Mouse (Mus musculus) embryo, embryonic 11 days (tissue): ENCODE data around the gene Sema3g.

Source experiments
- DNase-seq: peaks from one replicate; pipeline ENCODE4 v3.0.0-alpha.2; 2015

Sema3g gene

DNA sequence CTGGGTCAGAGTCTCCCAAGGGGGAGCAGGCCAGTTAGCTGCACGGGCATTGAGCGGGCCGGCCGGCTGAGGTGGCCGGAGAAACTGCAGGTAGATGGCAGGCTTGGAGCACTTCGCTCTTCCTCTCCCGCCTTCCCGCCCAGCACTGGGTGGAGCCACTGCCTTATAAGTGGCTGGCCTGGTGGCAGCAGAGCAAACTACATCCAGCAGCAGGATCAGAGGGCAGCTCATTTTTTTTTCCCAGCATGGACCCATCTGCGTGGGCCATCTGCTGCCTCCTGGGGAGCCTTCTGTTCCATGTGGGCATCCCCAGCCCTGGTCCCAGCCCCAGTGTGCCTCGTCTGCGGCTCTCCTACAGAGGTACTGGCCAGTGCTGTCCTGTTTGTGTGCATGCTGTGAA is at the start of gene Sema3g:
Gene Sema3g, plus strand, starts transcription at position 195 of the 400 bp plus-strand sequence.
- DNase-seq = peak; percentile 80

DNA sequence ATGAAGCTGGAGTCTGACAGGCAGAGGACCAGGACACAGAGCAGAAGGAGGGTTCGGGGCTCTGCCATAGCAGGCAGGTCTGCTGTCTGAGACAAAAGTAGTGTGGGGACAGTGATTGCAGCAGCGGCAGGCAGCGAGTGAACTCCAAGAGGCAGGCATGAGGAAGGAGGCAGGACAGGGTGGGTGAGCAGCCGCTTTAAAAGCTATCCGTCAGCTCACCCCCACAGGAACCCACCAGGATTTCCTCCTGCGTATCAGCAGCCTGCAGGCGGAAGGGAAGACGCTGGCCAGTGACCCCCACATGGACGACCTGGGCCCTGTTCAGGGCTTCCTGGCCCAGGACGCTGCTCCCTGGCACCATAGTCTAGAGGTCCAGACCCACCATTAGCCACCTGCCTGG is 49.2 kb upstream of the Sema3g start, which contains the start of gene Stab1:
Gene Stab1, minus strand, starts transcription at position 217 of the 400 bp plus-strand sequence.
- DNase-seq = peak; percentile 42

DNA sequence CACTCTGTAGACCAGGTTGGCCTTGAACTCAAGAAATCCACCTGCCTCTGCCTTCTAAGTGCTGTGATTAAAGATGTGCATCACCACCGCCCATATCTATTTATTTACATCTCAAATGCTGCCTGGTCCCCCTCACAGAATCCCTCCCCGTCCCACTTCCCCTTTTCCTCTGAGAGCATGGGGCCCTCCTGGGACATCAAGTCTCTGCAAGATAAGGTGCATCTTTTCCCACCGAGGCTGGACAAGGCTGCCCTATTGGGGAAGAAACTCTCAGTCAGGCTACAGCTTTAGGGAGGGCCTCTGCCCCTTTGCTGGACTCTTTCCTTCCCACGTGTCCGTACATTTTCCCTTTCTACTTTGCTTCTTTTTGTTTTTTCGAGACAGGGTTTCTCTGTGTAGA is 48.2 kb upstream of the Sema3g start:
- DNase-seq = no peak

DNA sequence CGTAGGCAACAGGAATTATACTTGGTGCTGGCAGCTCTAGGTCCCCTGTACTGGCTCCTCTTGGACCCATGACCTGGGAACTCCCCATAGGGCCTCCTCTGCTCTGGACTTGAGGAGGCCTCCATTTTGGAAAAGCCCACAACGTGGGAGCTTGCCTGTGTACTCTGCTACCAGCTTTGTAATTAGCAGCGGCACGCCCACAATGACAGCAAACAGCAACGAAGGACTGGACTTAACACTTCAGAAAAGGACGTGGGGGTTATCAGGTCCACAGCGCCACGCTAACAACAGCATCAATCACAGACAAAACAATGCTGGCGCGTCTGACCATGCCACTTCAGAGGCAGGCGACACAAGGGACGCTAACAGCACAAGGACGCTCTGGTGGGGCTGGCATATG is 46.7 kb upstream of the Sema3g start:
- DNase-seq = no peak

DNA sequence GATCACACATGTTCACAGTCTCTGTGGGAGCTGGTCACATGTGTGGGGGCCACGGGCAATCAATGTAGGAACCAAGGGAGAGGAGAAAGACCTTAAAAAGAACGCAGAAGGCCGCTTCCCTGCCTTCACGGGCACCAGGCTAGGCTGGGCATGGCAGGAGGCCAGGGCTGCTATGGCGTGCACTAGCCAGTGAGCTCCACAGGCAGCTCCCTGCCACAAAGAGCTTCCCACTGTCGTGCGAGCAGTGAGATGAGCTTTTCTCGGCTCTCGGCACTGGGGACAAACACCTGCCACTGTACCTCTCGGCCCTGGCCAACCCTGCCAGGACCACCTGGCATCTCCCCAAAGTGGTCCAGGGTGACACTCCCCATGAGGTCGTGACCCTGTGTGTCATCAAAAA is 46.3 kb upstream of the Sema3g start:
- DNase-seq = no peak

DNA sequence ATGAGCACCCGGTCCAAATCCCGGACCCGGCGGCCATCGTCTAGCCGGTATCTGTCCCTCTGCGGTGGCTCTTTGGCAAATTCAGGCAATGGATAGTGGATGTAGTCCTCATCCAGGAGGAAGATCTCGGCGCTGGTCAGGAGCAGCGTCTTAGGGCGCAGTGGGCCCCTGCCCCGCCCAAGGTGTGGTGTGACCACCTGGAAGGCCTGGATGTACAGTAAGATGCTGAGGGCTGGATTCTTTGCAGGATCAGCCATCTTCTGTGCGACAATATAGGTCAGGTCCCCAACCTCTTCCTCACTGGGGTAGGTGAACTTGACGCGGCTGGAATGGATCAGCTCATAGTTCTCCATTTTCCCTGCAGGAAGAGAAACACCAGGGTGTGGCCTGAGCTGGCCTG is 45.8 kb upstream of the Sema3g start:
- DNase-seq = no peak

DNA sequence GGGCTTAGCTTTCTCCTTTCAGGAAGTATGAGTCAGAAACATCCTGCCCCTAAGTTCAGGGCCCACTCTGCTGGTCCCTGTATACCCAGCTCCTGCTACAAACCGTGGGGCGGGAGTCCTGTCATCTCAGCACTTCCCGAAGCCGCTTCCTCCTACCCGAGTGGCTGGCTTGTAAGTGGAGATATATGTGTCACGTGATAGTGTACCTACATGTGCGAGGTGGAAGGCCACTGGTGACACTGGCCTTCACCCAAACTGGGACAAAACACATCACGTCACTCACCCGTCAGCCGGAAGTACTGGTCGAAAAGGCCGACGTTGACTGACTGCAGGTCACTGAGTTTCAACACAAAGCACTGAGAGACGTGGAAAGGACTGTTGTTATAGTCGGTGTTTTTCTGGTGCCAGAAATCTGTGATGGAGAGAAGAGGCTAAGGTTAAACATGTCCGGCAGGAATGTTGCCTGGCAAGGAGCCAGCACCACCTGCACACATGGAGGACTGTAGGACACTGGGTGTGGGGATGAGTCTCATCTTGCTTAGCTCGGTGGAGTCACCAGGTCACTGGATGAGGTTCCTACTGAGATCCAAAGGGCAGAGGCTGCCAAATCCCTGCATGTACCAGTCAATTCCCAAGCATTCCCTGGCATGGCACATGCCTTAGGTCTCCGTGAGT is 44.7 kb upstream of the Sema3g start:
- no peak for DNase-seq

DNA sequence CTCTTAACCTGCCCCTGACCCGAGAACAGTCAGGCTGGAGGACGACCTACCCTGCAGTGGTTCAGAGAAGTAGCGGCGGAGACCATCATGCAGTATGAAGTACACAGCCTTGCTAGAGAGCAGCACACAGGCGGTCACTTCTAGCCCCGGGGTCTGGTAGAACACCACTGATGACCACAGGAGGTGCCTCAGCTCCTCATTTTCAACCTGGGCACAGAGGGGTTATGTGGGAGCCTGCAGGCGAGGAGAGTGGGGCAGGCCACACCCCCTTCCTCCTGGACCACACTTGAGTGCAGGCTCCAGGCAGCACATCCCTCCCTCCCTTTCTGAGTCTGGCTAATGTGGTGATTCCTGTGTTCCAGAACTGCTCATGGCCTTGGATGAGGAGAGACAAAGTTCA is 44.1 kb upstream of the Sema3g start:
- no peak for DNase-seq

DNA sequence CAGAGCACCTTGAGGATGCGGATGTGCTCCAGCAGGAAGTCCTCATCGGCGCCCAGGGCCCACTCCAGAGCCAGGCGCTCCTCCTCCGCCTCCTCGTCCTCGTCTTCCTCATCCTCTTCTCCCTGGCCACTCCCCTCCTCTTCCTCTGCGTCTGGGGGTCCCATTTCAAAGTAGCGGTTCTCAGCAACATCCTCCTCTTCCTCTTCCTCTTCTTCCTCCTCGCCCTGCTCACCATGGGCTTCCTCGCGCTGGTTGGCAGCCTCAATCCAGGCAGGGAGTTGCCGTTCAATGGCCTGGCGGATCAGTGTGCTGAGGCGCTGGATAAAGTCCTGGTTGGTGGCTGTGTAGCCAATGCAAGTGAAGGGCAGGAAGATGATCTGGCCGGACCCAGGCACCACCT is 40.4 kb upstream of the Sema3g start:
- no peak for DNase-seq

DNA sequence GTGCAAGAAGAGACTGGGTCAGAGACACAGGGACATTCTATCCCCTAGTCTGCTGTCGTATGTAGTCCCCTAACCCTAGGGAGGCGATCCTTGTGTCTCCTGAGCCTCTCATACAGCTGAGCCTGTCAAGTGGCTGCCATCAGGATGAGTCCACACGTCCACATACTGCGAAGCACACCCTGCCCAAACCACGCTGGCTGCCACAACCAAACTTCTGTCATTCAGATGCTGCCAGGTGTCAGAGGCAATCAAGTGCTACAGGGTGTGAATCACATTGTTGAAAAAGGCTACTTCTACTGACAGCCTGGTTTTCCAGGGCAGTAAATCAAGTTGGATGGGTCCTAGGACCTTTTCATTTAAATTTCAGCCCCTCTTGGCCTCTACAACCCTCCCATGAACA is 39.9 kb upstream of the Sema3g start:
- no peak for DNase-seq

DNA sequence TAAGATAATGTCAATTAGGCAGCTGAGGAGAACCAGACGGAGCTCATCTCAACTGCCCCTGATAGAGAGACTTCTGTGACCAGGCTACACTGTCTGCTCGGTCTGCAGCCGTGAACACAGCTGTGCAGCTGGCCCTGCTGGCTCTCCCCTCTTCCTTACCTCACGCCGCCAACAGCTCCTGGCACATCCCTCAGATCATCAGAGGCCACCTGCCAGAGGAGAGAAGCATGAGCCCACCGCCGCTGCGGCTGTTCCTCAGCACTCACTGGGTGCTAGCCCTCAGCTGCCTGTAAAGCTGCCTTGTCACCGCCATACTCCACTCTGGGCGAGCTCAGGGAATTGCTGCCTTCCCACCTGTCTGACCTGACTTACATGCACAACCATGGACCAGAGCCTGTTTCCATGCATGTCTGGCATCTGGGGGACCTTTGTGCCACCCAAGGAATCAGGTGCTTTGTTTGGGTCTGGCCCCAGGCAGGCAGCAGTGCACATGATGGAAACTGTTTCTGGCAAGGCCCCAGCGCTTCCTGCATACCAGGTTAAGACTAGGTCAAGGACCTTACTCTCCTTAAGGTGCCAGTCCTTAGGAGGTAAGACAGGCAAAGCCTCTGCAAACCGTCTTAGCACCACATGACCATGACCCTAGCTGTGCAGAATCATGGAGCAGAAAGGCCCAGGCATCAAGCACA is 37.8 kb upstream of the Sema3g start:
- no peak for DNase-seq

DNA sequence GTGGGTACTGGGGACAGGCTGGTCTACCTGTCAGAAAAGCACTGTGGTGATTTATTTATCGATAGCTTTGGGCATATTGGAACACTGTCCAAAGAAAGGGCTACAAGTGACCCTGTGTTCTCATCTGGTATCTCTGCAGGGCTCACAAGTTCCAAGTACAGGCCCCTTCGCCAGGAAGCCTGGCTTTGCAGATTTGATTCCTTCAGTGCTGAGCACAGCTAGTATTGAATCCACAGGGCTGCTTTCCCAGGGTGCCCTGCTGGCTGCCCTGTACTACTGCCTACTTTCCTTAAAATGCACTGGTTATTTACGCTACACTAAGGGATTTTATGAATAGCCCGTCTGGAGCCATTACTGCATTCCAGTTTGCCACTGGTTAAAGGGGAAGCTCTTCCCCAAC is 36.1 kb upstream of the Sema3g start:
- no peak for DNase-seq

DNA sequence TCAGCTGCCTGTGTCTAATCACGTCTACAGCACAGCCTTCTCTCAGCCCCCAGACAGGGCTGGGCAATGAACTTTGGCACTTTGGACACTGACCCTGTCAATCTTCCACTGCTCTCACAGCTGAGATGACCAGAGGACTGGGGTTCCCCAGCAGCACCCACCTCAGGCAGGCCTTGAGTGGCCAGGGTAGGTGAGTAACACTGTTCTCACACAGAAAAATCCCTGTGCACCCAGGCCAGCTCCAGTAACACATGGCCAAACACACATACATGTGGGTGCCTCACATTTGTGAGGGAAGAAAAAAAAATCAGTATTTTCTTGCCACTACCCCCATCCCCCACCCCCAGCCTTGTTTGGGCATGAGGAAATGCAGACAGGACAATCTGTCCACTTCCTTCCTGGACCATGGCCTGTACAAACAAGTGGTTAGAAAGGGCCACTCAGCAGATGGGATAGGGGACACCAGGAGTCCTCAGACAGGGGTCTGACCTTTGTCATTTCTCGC is 34.8 kb upstream of the Sema3g start:
- no peak for DNase-seq

DNA sequence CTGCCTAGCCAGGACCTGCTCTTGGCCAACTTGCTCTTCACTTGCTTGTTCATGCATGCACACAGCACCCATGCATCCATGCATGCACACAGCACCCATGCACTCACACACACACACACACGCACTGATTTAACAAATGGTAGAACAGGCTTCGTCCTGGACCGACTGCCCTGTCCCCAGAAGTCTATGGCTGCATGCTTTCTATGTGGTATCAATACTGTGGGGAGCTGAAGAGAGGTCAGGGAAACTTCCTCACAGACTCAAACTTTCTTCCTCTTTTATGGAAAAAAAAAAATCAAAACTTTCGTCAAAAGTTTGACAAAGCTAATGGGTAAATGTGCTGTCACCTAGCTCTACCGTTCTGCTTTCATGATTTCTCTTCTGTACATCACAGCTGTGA is 34.1 kb upstream of the Sema3g start:
- no peak for DNase-seq

DNA sequence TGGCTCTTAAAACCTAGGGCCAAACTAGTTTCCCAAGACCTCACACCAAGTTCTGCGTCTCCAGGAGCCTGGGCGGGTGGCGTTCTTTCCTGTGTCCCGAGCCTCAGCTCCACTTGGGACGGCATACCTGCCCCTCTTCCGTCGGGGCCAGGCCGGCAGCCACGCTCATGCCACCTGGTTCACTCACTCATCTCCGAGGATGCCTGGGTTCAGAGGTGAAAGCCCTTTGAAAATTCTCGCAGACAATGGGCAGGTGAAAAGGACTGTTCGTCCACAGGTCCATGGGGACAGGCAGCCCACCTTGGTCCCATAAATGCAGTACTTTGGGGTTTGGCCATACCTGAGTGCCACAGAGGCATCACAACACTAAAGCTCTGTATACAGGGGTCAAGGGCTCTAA is 33.5 kb upstream of the Sema3g start:
- DNase-seq = no peak

DNA sequence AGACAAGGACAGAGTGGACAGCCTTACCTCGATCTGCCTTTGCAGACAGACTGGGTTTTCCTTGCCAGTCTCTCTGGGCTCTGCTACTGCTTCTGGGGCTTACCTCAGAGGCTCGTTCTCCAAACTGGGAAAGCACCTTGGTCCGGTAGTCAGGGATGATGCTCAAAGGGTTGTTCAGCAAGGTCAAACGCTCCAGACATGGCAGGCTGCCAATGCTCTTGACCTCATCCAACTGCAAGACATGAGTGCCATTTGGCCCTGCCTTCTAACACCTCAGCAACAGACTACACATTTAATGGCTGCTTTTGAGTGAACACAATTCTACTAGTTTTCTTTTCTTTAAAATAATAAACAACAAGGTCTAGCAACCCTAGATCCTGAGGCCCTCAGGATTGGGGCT is 31.0 kb upstream of the Sema3g start:
- no peak for DNase-seq

DNA sequence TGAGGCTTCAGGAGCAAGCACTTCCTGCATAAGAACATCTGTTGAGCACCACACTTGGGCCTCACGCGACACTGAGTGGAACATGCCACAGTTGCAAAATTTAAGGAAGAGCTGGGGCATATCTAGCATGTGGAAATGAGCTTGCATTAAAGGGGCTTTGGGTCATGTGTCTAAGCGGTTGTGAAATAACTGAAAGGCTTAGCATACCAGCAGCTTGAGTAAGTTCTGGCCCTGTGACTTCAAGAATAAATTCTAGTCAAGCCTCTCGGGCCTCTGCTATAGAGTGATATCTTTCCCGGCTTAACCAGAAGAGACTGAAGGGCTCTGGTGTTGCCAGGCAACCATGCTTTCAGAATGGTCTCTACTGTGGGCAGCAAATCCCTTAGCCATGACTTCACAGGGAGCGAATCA is 28.9 kb upstream of the Sema3g start:
- peak; percentile 17 for DNase-seq

DNA sequence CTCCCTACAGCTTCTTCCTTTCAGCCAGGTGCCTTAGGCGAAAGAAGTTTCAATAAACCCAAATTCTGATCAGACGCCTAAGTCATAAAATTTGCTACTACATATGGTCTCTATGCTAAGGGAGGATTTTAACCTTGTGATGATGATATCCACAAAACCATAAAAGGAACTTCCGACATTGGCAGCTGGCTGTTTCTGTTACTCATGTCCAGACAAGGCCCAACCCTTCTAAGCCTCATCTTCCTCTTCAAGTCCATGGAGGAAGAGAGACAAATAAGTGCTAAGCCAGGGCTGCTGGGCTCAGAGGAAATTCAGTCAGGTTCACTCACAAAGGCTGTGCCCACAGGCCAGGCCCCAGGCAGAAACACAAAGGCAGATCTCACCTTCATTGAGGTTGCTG is 28.3 kb upstream of the Sema3g start:
- no peak for DNase-seq

DNA sequence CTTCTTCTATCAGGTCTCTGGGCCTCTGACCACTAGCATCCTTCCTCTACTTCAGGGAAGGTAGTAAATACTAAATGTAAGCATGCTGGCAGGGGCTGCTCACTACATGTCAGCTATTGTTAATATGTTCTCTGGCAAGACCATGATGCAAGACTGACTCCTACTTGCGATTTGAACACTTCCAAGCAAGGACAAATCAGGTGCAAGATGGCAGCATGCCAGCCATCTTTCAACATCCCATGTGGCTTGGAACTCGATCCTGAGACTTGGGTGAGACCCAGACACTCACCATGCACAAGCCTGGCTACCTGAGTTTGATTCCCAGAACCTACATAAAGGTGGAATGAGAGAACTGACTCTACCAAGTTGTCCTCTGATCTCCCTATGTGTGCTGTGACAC is 25.7 kb upstream of the Sema3g start:
- DNase-seq = no peak

DNA sequence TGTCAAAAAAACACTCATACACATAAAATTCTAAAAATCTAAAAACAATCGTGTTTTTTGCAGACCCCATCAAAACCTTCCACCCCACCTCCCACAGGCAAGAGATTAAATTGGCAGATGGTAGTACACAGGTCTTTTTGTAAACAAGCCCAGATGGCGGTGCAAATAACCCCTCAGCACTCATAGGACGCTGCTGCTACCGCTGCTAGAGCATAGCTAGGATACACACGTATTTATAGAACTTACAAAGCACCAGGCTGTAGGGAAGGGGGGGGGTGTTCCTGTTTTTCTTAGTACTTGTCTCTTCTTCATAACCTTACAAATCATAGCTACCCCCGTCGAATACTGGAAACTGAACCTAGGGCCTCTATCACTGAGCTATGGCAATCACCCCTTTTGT is 23.9 kb upstream of the Sema3g start:
- no peak for DNase-seq

DNA sequence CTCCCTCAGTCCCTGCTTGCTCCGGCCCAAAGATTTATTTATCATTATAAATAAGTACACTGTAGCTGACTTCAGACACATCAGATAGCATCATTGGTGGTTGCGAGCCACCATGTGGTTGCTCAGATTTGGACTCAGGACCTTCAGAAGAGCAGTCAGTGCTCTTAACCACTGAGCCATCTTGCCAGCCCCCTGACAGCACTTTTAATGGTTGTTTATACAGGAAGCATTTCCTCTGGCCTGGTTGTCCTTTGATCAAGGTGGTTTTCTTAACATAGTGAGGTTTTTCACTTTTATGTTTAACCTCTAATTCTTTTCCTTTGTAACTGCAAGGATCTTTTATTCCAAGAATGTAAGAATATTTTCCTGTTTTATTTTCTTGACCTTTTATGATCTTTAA is 23.2 kb upstream of the Sema3g start:
- DNase-seq = no peak

DNA sequence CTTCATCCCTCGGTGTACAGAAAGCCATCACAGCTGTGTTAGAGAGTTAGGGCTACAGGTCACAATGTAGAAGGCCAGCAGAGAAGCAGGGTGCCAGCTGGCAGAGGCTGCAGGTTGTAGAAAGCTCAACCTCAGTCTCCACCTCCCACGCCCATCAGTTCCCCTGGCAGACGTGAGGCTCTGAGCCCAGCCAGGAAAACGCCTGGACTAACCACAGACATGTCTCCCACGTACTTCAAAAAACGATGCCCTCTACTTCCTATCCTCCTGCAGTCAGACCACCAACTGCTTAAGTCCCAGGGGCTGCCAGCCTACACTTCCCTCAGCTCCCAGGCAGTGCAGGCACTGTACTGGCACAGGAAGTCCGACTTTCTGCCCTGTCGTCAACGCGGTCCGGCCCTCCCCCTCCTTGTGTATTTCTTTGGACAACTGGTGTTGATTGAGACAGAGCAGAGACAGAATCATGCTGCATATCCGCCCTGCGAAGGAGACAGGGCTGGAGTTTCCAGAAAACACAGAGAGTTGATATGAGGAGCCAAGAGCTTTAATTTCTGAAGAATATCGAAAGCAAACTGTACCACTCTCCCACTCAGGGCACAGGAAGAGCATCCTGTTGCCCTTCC is 22.7 kb upstream of the Sema3g start:
- no peak for DNase-seq

DNA sequence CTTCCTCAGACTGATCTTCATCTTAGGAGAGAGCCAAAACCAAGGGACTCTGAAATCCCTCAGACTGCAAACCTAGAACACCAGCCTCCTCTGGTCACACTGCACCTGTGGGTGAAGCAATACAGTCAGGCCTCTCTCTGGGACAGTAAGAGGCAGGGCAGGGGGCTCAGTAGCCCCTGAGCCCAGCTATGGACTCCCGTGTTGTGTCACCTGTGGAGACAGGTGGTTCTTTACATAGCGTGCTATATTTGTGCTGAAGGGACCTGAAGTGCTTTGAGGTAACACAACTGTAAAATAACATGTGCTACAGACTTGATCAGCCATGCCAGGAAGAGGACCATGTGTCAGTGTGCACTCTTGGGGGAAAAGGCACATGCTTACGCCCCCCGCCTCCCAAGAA is 22.1 kb upstream of the Sema3g start:
- no peak for DNase-seq

DNA sequence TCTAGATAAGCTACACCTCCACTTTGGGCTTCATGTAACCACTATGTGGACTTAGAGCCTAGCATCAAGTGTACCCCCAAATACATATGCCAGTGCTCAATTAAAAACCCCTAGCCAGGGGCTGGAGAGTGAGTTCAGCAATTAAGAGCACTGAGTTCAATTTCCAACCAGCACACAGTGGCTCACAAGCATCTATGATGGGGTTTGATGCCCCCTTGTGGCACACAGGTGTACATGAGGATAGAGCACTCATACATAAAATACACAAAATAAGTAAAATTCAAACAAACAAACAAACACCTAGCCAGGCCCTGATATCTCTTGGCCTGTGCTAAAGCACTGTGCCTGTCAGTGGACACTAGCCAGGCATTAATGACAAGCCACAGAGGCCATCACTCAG is 21.7 kb upstream of the Sema3g start:
- peak; percentile 34 for DNase-seq
